Mouse (Mus musculus): ENCODE measurements at regions not wholly inside any gene's neighbourhood (a gene's known extent, or its start where the extent isn't known, plus 50 kb on each side); places are given as distances from the start of the nearest gene placed in this dataset.

- H3K27ac ChIP-seq, result no peak overlapping the region
- 73% methylated on average over 6 of the region's 6 CpGs for WGBS
- H3K4me1 ChIP-seq, result peaks cover 25% of the 10 kb centered on the region
- H3K4me3 ChIP-seq, result no peak overlapping the region
- H3K36me3 ChIP-seq, result no peaks in the 10 kb centered on the region
- H3K9ac ChIP-seq, result no peak overlapping the region
- H3K4me2 ChIP-seq (replicated peaks), result no peak overlapping the region
- no peaks in the 10 kb centered on the region for H3K9me3 ChIP-seq
- H3K27me3 ChIP-seq, result no peaks in the 10 kb centered on the region
- ATAC-seq (ENCODE audit: insufficient number of reproducible peaks, insufficient read depth, low FRiP score, low TSS enrichment), result no peak
These were observed 159.2 kb downstream of the Cyp26b1 start for GRCm38 (mm10) chr6:84434532-84434931.

- WGBS, result 46% methylated on average over 2 of the region's 2 CpGs
- Histone ChIP-seq H3K27ac (peak overlapping the region; percentile 94), H3K4me3 (no peak overlapping the region), H3K9me3 (no peaks in the 10 kb centered on the region), H3K36me3 (no peaks in the 10 kb centered on the region), H3K27me3 (no peaks in the 10 kb centered on the region), H3K4me2 (replicated peaks) (peak overlapping the region; percentile 26; the same call in 1 of the 2 replicates), H3K4me1 (peaks cover 35% of the 10 kb centered on the region), H3K9ac (peak overlapping the region; percentile 35; the same call in 1 of the 2 replicates)
- ATAC-seq (ENCODE audit: insufficient number of reproducible peaks, insufficient read depth, low FRiP score, low TSS enrichment), result peak; percentile 57; the same call in 1 of the 2 replicates
These were observed 162.1 kb downstream of the Cyp26b1 start for GRCm38 (mm10) chr6:84431622-84431955.

GRCm38 (mm10) chr6:84430925-84431621, 162.6 kb downstream of the Cyp26b1 start:
- peak overlapping the region; percentile 26; the same call in 1 of the 2 replicates for H3K4me2 ChIP-seq (replicated peaks)
- peaks cover 35% of the 10 kb centered on the region for H3K4me1 ChIP-seq
- H3K36me3 ChIP-seq, result no peaks in the 10 kb centered on the region
- H3K9me3 ChIP-seq, result no peaks in the 10 kb centered on the region
- H3K27ac ChIP-seq, result peak overlapping the region; percentile 94
- no peaks in the 10 kb centered on the region for H3K27me3 ChIP-seq
- 11% methylated on average over 12 of the region's 12 CpGs for WGBS
- no peak overlapping the region for H3K4me3 ChIP-seq
- peak; percentile 77 for ATAC-seq (ENCODE audit: insufficient number of reproducible peaks, insufficient read depth, low FRiP score, low TSS enrichment)
- H3K9ac ChIP-seq, result peak overlapping the region; percentile 35; the same call in 1 of the 2 replicates

GRCm38 (mm10) chr6:84430146-84430545, 163.6 kb downstream of the Cyp26b1 start:
- Histone ChIP-seq H3K27ac (peak overlapping the region; percentile 94; the same call in 1 of the 2 replicates), H3K27me3 (no peaks in the 10 kb centered on the region), H3K4me2 (replicated peaks) (no peak overlapping the region), H3K9ac (no peak overlapping the region), H3K36me3 (no peaks in the 10 kb centered on the region), H3K4me3 (no peak overlapping the region), H3K4me1 (peaks cover 35% of the 10 kb centered on the region), H3K9me3 (no peaks in the 10 kb centered on the region)
- 68% methylated on average over 4 of the region's 4 CpGs for WGBS
- no peak for ATAC-seq (ENCODE audit: insufficient number of reproducible peaks, insufficient read depth, low FRiP score, low TSS enrichment)

GRCm38 (mm10) chr6:84429247-84429646, 164.5 kb downstream of the Cyp26b1 start:
- Histone ChIP-seq H3K4me2 (replicated peaks) (no peak overlapping the region), H3K27ac (no peak overlapping the region), H3K4me1 (peaks cover 35% of the 10 kb centered on the region), H3K36me3 (no peaks in the 10 kb centered on the region), H3K9ac (no peak overlapping the region), H3K9me3 (no peaks in the 10 kb centered on the region), H3K4me3 (no peak overlapping the region), H3K27me3 (no peaks in the 10 kb centered on the region)
- ATAC-seq (ENCODE audit: insufficient number of reproducible peaks, insufficient read depth, low FRiP score, low TSS enrichment), result no peak
- WGBS, result 85% methylated on average over 8 of the region's 8 CpGs

- Histone ChIP-seq H3K27ac (no peak overlapping the region), H3K27me3 (no peaks in the 10 kb centered on the region), H3K36me3 (no peaks in the 10 kb centered on the region), H3K4me3 (no peak overlapping the region), H3K4me1 (peaks cover 28% of the 10 kb centered on the region), H3K4me2 (replicated peaks) (no peak overlapping the region), H3K9me3 (no peaks in the 10 kb centered on the region), H3K9ac (no peak overlapping the region)
- ATAC-seq (ENCODE audit: insufficient number of reproducible peaks, insufficient read depth, low FRiP score, low TSS enrichment), result no peak
- WGBS, result 51% methylated on average over 8 of the region's 8 CpGs
These were observed 167.0 kb downstream of the Cyp26b1 start for GRCm38 (mm10) chr6:84426691-84427090.

- Histone ChIP-seq H3K27me3 (no peaks in the 10 kb centered on the region), H3K4me1 (peaks cover 20% of the 10 kb centered on the region), H3K9ac (no peak overlapping the region), H3K9me3 (no peaks in the 10 kb centered on the region), H3K27ac (no peak overlapping the region; the same call in 1 of the 2 replicates), H3K4me3 (no peak overlapping the region), H3K4me2 (replicated peaks) (no peak overlapping the region), H3K36me3 (no peaks in the 10 kb centered on the region)
- ATAC-seq (ENCODE audit: insufficient number of reproducible peaks, insufficient read depth, low FRiP score, low TSS enrichment), result no peak
- WGBS, result 51% methylated on average over 4 of the region's 4 CpGs
These were observed 167.9 kb downstream of the Cyp26b1 start for GRCm38 (mm10) chr6:84425823-84426222.

GRCm38 (mm10) chr6:84422946-84423345, 170.8 kb downstream of the Cyp26b1 start:
- Histone ChIP-seq H3K27ac (peak overlapping the region; percentile 38; the same call in 1 of the 2 replicates), H3K9me3 (no peaks in the 10 kb centered on the region), H3K9ac (no peak overlapping the region), H3K4me3 (no peak overlapping the region), H3K36me3 (no peaks in the 10 kb centered on the region), H3K27me3 (no peaks in the 10 kb centered on the region), H3K4me1 (peaks cover 8% of the 10 kb centered on the region; the same call in 1 of the 2 replicates), H3K4me2 (replicated peaks) (no peak overlapping the region)
- 44% methylated on average over 3 of the region's 3 CpGs for WGBS
- no peak for ATAC-seq (ENCODE audit: insufficient number of reproducible peaks, insufficient read depth, low FRiP score, low TSS enrichment)

GRCm38 (mm10) chr6:84419691-84420090, 174.0 kb downstream of the Cyp26b1 start:
- Histone ChIP-seq H3K4me3 (no peak overlapping the region), H3K9ac (no peak overlapping the region), H3K4me2 (replicated peaks) (no peak overlapping the region), H3K27me3 (no peaks in the 10 kb centered on the region), H3K4me1 (peaks cover 13% of the 10 kb centered on the region), H3K36me3 (no peaks in the 10 kb centered on the region), H3K9me3 (no peaks in the 10 kb centered on the region), H3K27ac (no peak overlapping the region)
- no peak for ATAC-seq (ENCODE audit: insufficient number of reproducible peaks, insufficient read depth, low FRiP score, low TSS enrichment)
- 81% methylated on average over 2 of the region's 2 CpGs for WGBS

GRCm38 (mm10) chr6:84419281-84419680, 174.4 kb downstream of the Cyp26b1 start:
- Histone ChIP-seq H3K4me1 (peaks cover 17% of the 10 kb centered on the region), H3K4me3 (no peak overlapping the region), H3K27me3 (no peaks in the 10 kb centered on the region), H3K9me3 (no peaks in the 10 kb centered on the region), H3K36me3 (no peaks in the 10 kb centered on the region), H3K9ac (no peak overlapping the region), H3K27ac (no peak overlapping the region), H3K4me2 (replicated peaks) (no peak overlapping the region)
- no peak for ATAC-seq (ENCODE audit: insufficient number of reproducible peaks, insufficient read depth, low FRiP score, low TSS enrichment)
- 71% methylated on average over 2 of the region's 2 CpGs for WGBS

GRCm38 (mm10) chr6:84416992-84417636, 176.6 kb downstream of the Cyp26b1 start:
- H3K27me3 ChIP-seq, result no peaks in the 10 kb centered on the region
- H3K27ac ChIP-seq, result peak overlapping the region; percentile 43; the same call in 1 of the 2 replicates
- no peaks in the 10 kb centered on the region for H3K36me3 ChIP-seq
- H3K4me1 ChIP-seq, result peaks cover 21% of the 10 kb centered on the region
- H3K4me2 ChIP-seq (replicated peaks), result no peak overlapping the region
- H3K9ac ChIP-seq, result no peak overlapping the region
- H3K9me3 ChIP-seq, result no peaks in the 10 kb centered on the region
- 40% methylated on average over 11 of the region's 11 CpGs for WGBS
- 0 out of 2 replicates have a peak, but pooled peaks have one; percentile 54 for ATAC-seq (ENCODE audit: insufficient number of reproducible peaks, insufficient read depth, low FRiP score, low TSS enrichment)
- H3K4me3 ChIP-seq, result no peak overlapping the region

GRCm38 (mm10) chr6:84414400-84414799, 179.3 kb downstream of the Cyp26b1 start:
- WGBS, result 19% methylated on average over 5 of the region's 5 CpGs
- Histone ChIP-seq H3K4me2 (replicated peaks) (no peak overlapping the region), H3K36me3 (no peaks in the 10 kb centered on the region), H3K9ac (no peak overlapping the region), H3K4me1 (peaks cover 21% of the 10 kb centered on the region), H3K9me3 (no peaks in the 10 kb centered on the region), H3K27ac (no peak overlapping the region), H3K27me3 (no peaks in the 10 kb centered on the region), H3K4me3 (no peak overlapping the region)
- peak; percentile 79 for ATAC-seq (ENCODE audit: insufficient number of reproducible peaks, insufficient read depth, low FRiP score, low TSS enrichment)

All from embryonic facial prominence, embryonic 12.5 days (tissue).